Mouse (Mus musculus) embryonic fibroblast, embryonic 13.5 days (primary cell): ENCODE data around the gene Olfr410.

Experiments
- CTCF ChIP-seq: IDR thresholded peaks from 2 replicates; pipeline ENCODE4 v1.5.1; 2011; ENCODE audit warnings: mild to moderate bottlenecking, control low read depth, low read length, moderate library complexity, borderline replicate concordance; ENCODE audit not compliant: insufficient read depth
- POLR2A ChIP-seq: IDR thresholded peaks from 2 replicates; pipeline ENCODE4 v1.6.1; 2011; ENCODE audit warnings: low read depth, mild to moderate bottlenecking, control low read depth, low read length, moderate library complexity

DNA sequence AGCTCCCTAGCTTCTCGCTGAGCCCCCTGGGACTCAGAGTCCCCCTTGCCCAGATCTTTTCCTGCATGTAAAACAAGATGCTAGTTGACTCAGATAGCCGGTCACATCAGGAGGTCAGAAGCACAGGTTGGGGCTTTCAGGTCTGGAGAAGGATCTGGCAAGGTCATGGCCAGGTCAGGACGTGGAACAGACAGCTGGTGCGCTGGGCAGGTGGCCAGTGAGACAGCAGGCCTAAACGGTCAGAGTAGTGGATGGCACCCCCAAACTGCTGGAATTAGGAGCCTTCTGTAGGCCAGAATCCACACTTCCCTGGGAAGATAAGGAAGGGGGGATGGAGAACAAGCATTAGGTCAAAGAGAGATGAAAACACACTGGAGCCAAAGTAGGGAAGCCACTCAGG lies 49.4 kb upstream of the Olfr410 start:
- TF ChIP-seq POLR2A = no peak
- TF ChIP-seq CTCF = no peak
